Mouse (Mus musculus): Measurements from ENCODE around the gene Ccdc96.
A peak's percentile ranks its signal among the peaks of the same experiment; 100 is the strongest.

- TF ChIP-seq CTCF (IDR thresholded peaks at IDR 0.05; ENCODE audit: insufficient read depth, low read depth, low read length), result peak; percentile 46; the same call in 1 of the 2 replicates
- TF ChIP-seq POLR2A (IDR thresholded peaks at IDR 0.05; ENCODE audit: insufficient read depth, low read depth, low read length), result peak; percentile 50
These were observed at the start of gene Ccdc96, which contains the start of gene Tada2b for GRCm38 (mm10) chr5:36484171-36484990.

Measured in olfactory bulb, adult 2 months (tissue).